ENCODE assay signal across 21 mouse cellular contexts in genomic region chr11:100818359-100819012, GRCm38 (mm10). TPM values are rescaled to one million over a fixed set of nuclear protein-coding genes. Genes with fewer than 3 reads are reported as not detected.
DNase-seq lines count a peak whose midpoint lies in the region; ATAC-seq and TF ChIP-seq lines count a peak whose summit lies in the region.
"Had no signal": no experiment of that assay in that cellular context is flagged by ENCODE, and none has a peak within 500 bp of the region (broad histone marks: within the 10 kb centered on the region; RNA-seq: fewer than 3 reads in every experiment).

No protein-coding gene starts in this region.

- intact Hi-C loops in left cerebral cortex, adult 2 months (cut with DNase I), result no loop called here

- H3K36me3 ChIP-seq in liver, embryonic 16.5 days (ENCODE audit: control insufficient read depth, insufficient read depth), result no peaks in the 10 kb centered on the region

- peaks cover 32% of the 10 kb centered on the region for H3K4me1 ChIP-seq in cerebellum, adult 2 months (ENCODE audit: control insufficient read depth, insufficient read depth, low read length)
- peaks cover 62% of the 10 kb centered on the region for H3K4me1 ChIP-seq in liver, embryonic 16.5 days (ENCODE audit: control insufficient read depth, low read depth, low read length)

- peak overlapping the region; percentile 94 for H3K27ac ChIP-seq in cerebellum, adult 2 months (ENCODE audit: insufficient read depth, low read length)
- H3K27ac ChIP-seq in liver, embryonic 16.5 days (ENCODE audit: low read length), result peak overlapping the region; percentile 66
- H3K27ac ChIP-seq in left cerebral cortex, adult 2 months, result no peak overlapping the region
- H3K27ac ChIP-seq: macrophage had no signal

- peak overlapping the region; percentile 48 for H3K4me2 ChIP-seq in liver, embryonic 16.5 days (ENCODE audit: low read depth, low read length)
- H3K4me2 ChIP-seq: heart, embryonic 11.5 days had no signal

- TF ChIP-seq POLR2A in cerebellum, adult 2 months (IDR thresholded peaks at IDR 0.05; ENCODE audit: borderline replicate concordance, insufficient read depth, low read length), result no peak

- TF ChIP-seq CTCF in cerebellum, adult 2 months (IDR thresholded peaks at IDR 0.05; ENCODE audit: borderline replicate concordance, insufficient read depth, low read depth, low read length), result no peak
- no peak for TF ChIP-seq CTCF in left cerebral cortex, adult 2 months (IDR thresholded peaks at IDR 0.05)

- H3K9ac ChIP-seq in liver, embryonic 16.5 days (ENCODE audit: low read depth, low read length), result peak overlapping the region; percentile 36

- ATAC-seq in CD4-positive, CD25-positive, alpha-beta regulatory T cell, adult 4 months, result peak; percentile 35
- ATAC-seq in liver, embryonic 16.5 days (ENCODE audit: low read depth), result peak; percentile 43
- ATAC-seq: hindbrain, embryonic 16.5 days; Patski had no signal

- no peaks in the 10 kb centered on the region for H3K9me3 ChIP-seq in liver, embryonic 16.5 days (replicated peaks; ENCODE audit: control insufficient read depth, low read length)

- 89% methylated on average over 15 of the region's 15 CpGs for WGBS in cerebellum, adult 2 months
- 32% methylated on average over 15 of the region's 15 CpGs for WGBS in liver, embryonic 16.5 days (ENCODE audit: insufficient replicate concordance)

- no peak for DNase-seq in cerebellum, adult 2 months
- DNase-seq in cerebellum, postnatal 10 days, result no peak
- peak; percentile 64 for DNase-seq in induced T-regulatory cell, adult 2 months (ENCODE audit: low read depth)
- DNase-seq in left cerebral cortex, adult 2 months (ENCODE audit: extremely low spot score in 1 of 2, low spot score in 2 of 2), result no peak
- DNase-seq in embryo, embryonic 9.5 days (ENCODE audit: extremely low spot score), result no peak
- DNase-seq in embryo, embryonic 10 days (ENCODE audit: low spot score), result no peak
- DNase-seq: adrenal gland, adult 2 months; cerebellum, adult 8-10 months; embryo, embryonic 11 days; gastrocnemius, postnatal 25 days; kidney, adult 2 months; lung, adult 2 months; midbrain, embryonic 14.5 days had no signal

- H3K4me3 ChIP-seq in cerebellum, adult 2 months (replicated peaks; ENCODE audit: insufficient read depth, low read depth, low read length), result no peak overlapping the region
- H3K4me3 ChIP-seq in liver, embryonic 16.5 days (ENCODE audit: low read depth, low read length), result peak overlapping the region; percentile 8; the same call in 1 of the 2 replicates
- no peak overlapping the region for H3K4me3 ChIP-seq in left cerebral cortex, adult 2 months

- no peaks in the 10 kb centered on the region for H3K27me3 ChIP-seq in cerebellum, adult 2 months (ENCODE audit: control insufficient read depth, insufficient read depth, low read length)
- H3K27me3 ChIP-seq in liver, embryonic 16.5 days (ENCODE audit: control insufficient read depth, insufficient read depth, low read depth, low read length), result no peaks in the 10 kb centered on the region
- H3K27me3 ChIP-seq: Patski had no signal

RNA-seq across cellular contexts. Expression of gene Stat5b, which starts 32.0 kb away (rescaled TPM):
- polyA plus RNA-seq in cerebellum, adult 2 months (2012; rRNA removed), result 33.6 and 37.5 TPM in 2 replicates
- polyA plus RNA-seq in CD4-positive, CD25-positive, alpha-beta regulatory T cell, adult 4 months (2017; shearing (Covaris generic)), result 10 to 100 TPM; 39.3 to 53.2 TPM
- 21.8 and 22.6 TPM in 2 replicates for polyA plus RNA-seq in liver, embryonic 16.5 days (2015; fragmentation: Nextera tagmentation; extraction: Ambion mirVana)
- 10 to 100 TPM; 23.6 to 25.0 TPM for total RNA-seq in left cerebral cortex, adult 2 months (2021)

RNA-seq across cellular contexts. Expression of gene Stat5a, which starts 40.7 kb away (rescaled TPM):
- polyA plus RNA-seq in cerebellum, adult 2 months (2012; rRNA removed), result 3.0 and 4.0 TPM in 2 replicates
- polyA plus RNA-seq in CD4-positive, CD25-positive, alpha-beta regulatory T cell, adult 4 months (2017; shearing (Covaris generic)), result 10 to 100 TPM; 37.9 to 52.4 TPM
- 8.1 and 8.3 TPM in 2 replicates for polyA plus RNA-seq in liver, embryonic 16.5 days (2015; fragmentation: Nextera tagmentation; extraction: Ambion mirVana)
- 1 to 10 TPM; 1.7 to 2.0 TPM for total RNA-seq in left cerebral cortex, adult 2 months (2021)

RNA-seq across cellular contexts. Expression of gene Ghdc, which starts 47.7 kb away (rescaled TPM):
- 8.9 and 11.6 TPM in 2 replicates for polyA plus RNA-seq in cerebellum, adult 2 months (2012; rRNA removed)
- 1 to 10 TPM; 2.7 to 3.1 TPM for polyA plus RNA-seq in CD4-positive, CD25-positive, alpha-beta regulatory T cell, adult 4 months (2017; shearing (Covaris generic))
- polyA plus RNA-seq in liver, embryonic 16.5 days (2015; fragmentation: Nextera tagmentation; extraction: Ambion mirVana), result 1.6 and 2.1 TPM in 2 replicates
- 1 to 10 TPM; 7.3 TPM for total RNA-seq in left cerebral cortex, adult 2 months (2021)

RNA-seq across cellular contexts. Expression of gene Hcrt, which starts 55.8 kb away (rescaled TPM):
- 0.22 TPM in 1 of 2 replicates, not detected in the other for polyA plus RNA-seq in cerebellum, adult 2 months (2012; rRNA removed)
- not detected for polyA plus RNA-seq in CD4-positive, CD25-positive, alpha-beta regulatory T cell, adult 4 months (2017; shearing (Covaris generic))
- not detected in 2 replicates for polyA plus RNA-seq in liver, embryonic 16.5 days (2015; fragmentation: Nextera tagmentation; extraction: Ambion mirVana)
- not detected for total RNA-seq in left cerebral cortex, adult 2 months (2021)
- total RNA-seq: adrenal gland, adult 2 months; gastrocnemius, postnatal 25 days; heart, postnatal 25 days; layer of hippocampus, adult 8-10 months had no signal
- polyA plus RNA-seq: adrenal gland, adult 2 months; heart, embryonic 11.5 days; kidney, adult 2 months; lung, adult 2 months; macrophage; midbrain, embryonic 14.5 days; Patski had no signal

RNA-seq across cellular contexts. Expression of gene Kcnh4, which starts 58.7 kb away (rescaled TPM):
- 0.38 and 0.49 TPM in 2 replicates for polyA plus RNA-seq in cerebellum, adult 2 months (2012; rRNA removed)
- not detected for polyA plus RNA-seq in CD4-positive, CD25-positive, alpha-beta regulatory T cell, adult 4 months (2017; shearing (Covaris generic))
- not detected in 2 replicates for polyA plus RNA-seq in liver, embryonic 16.5 days (2015; fragmentation: Nextera tagmentation; extraction: Ambion mirVana)
- total RNA-seq in left cerebral cortex, adult 2 months (2021), result 10 to 100 TPM; 17.2 to 18.4 TPM
- total RNA-seq: gastrocnemius, postnatal 25 days; heart, postnatal 25 days had no signal
- polyA plus RNA-seq: heart, embryonic 11.5 days; macrophage had no signal
